Mouse (Mus musculus) liver, adult 2 months (tissue): Measurements from ENCODE around the gene Gm853. TPM values are rescaled to one million over a fixed set of nuclear protein-coding genes. Genes with fewer than 3 reads are reported as not detected.

Source experiments
- DNase-seq: peaks from one replicate; pipeline ENCODE4 v3.0.0-alpha.2; 2011; ENCODE audit warnings: low read depth, low spot score; ENCODE audit errors: extremely low read depth
- H3K27ac ChIP-seq: fragments of 200-500 bp; replicated peaks from 2 replicates; pipeline ENCODE4 v1.5.1; 2012; ENCODE audit warnings: low read depth, mild to moderate bottlenecking, control low read depth, inconsistent platforms, low read length; ENCODE audit not compliant: insufficient read depth
- H3K27me3 ChIP-seq: fragments of 200-500 bp; 2 replicates; pipeline ENCODE4 v1.6.1; 2012; ENCODE audit warnings: mild to moderate bottlenecking, moderate library complexity, low read length, inconsistent platforms; ENCODE audit not compliant: control insufficient read depth, insufficient read depth
- H3K36me3 ChIP-seq: fragments of 200-500 bp; 2 replicates; pipeline ENCODE4 v1.6.1; 2012; ENCODE audit warnings: low read length, inconsistent platforms; ENCODE audit not compliant: control insufficient read depth, insufficient read depth
- H3K4me1 ChIP-seq: fragments of 200-500 bp; 2 replicates; pipeline ENCODE4 v1.6.1; 2011; ENCODE audit warnings: low read length; ENCODE audit not compliant: control insufficient read depth, insufficient read depth
- H3K4me3 ChIP-seq: fragments of 200-500 bp; 2 replicates; pipeline ENCODE4 v1.5.1; 2011; ENCODE audit warnings: low read depth, mild to moderate bottlenecking, control low read depth, low read length, moderate library complexity; ENCODE audit not compliant: insufficient read depth
- H3K79me2 ChIP-seq: fragments of 200-500 bp; 2 replicates; pipeline ENCODE4 v1.6.1; 2012; ENCODE audit warnings: inconsistent platforms, mild to moderate bottlenecking, low read length, moderate library complexity; ENCODE audit not compliant: control insufficient read depth, insufficient read depth
- H3K9ac ChIP-seq: fragments of 200-500 bp; 2 replicates; pipeline ENCODE4 v1.6.1; 2012; ENCODE audit warnings: low read depth, mild to moderate bottlenecking, control low read depth, inconsistent platforms, low read length
- CTCF ChIP-seq: fragments of 200-500 bp; IDR thresholded peaks from 2 replicates; pipeline ENCODE4 v1.5.1; 2011; ENCODE audit warnings: low read depth, low read length, control low read depth
- POLR2A ChIP-seq: fragments of 200-500 bp; IDR thresholded peaks from 2 replicates; pipeline ENCODE4 v1.6.1; 2011; ENCODE audit warnings: low read length, control low read depth; ENCODE audit not compliant: insufficient read depth; ENCODE audit errors: extremely low read depth
- WGBS: fragments of 180-500 bp; shearing (Covaris S2); methylation state at CpG from one replicate; pipeline ENCODE4 v1.1.7; 2018; 5-methylcytosine and 5-hydroxymethylcytosine counted together
- polyA plus RNA-seq: library from polyadenylated mRNA; depleted of rRNA; stranded (reverse); fragments of >200 nt; gene quantifications from 2 replicates; pipeline ENCODE4 v1.2.3, GENCODE M21; 2012; rRNA removed
- total RNA-seq: library from RNA; depleted of rRNA; stranded (reverse); fragments of >200 nt; gene quantifications from 2 replicates; pipeline ENCODE4 v1.2.3, GENCODE M21; 2014; rRNA removed

Gene Gm853
- total and polyA plus RNA-seq, 2 experiments: not detected

- Histone ChIP-seq H3K4me3 (no peak overlapping the region), H3K27ac (no peak overlapping the region), H3K36me3 (no peaks in the 10 kb centered on the region), H3K4me1 (peaks cover 3% of the 10 kb centered on the region; the same call in 1 of the 2 replicates), H3K79me2 (no peaks in the 10 kb centered on the region), H3K9ac (no peak overlapping the region), H3K27me3 (no peaks in the 10 kb centered on the region)
- WGBS: 38% methylated on average over 4 of the region's 4 CpGs
- no peak for DNase-seq
- TF ChIP-seq CTCF: no peak
- no peak for TF ChIP-seq POLR2A
Measured at GRCm38 (mm10) chr4:130161349-130161748, 60.9 kb downstream of the Gm853 start.

Other genes with a start within 250 kb of the Gm853 start
- 0.07 TPM in 1 of 2 replicates, not detected in the other for gene Adgrb2, start 237.5 kb downstream of the Gm853 start, total RNA-seq
- 0.06 TPM in 1 of 2 replicates, not detected in the other for gene Adgrb2, start 237.5 kb downstream of the Gm853 start, polyA plus RNA-seq
- 1.9 and 2.4 TPM in 2 replicates for gene Col16a1, start 174.6 kb downstream of the Gm853 start, total RNA-seq
- gene Col16a1, start 174.6 kb downstream of the Gm853 start, polyA plus RNA-seq: 1.9 and 2.0 TPM in 2 replicates
- 23.1 and 30.1 TPM in 2 replicates for gene Pef1, start 119.8 kb downstream of the Gm853 start, total RNA-seq
- gene Pef1, start 119.8 kb downstream of the Gm853 start, polyA plus RNA-seq: 77.2 and 79.8 TPM in 2 replicates
- gene Hcrtr1, start 83.0 kb downstream of the Gm853 start, total RNA-seq: not detected in 2 replicates
- 0.04 TPM in 1 of 2 replicates, not detected in the other for gene Hcrtr1, start 83.0 kb downstream of the Gm853 start, polyA plus RNA-seq
- gene Tinagl1, start 47.3 kb downstream of the Gm853 start, total RNA-seq: 13.3 and 21.4 TPM in 2 replicates
- 30.5 and 35.3 TPM in 2 replicates for gene Tinagl1, start 47.3 kb downstream of the Gm853 start, polyA plus RNA-seq
- gene Serinc2, start 56.8 kb upstream of the Gm853 start, total RNA-seq: 0.87 and 1.1 TPM in 2 replicates
- gene Serinc2, start 56.8 kb upstream of the Gm853 start, polyA plus RNA-seq: 20.9 and 22.5 TPM in 2 replicates
- 0.34 and 4.2 TPM in 2 replicates for gene Fabp3, start 86.2 kb upstream of the Gm853 start, total RNA-seq
- gene Fabp3, start 86.2 kb upstream of the Gm853 start, polyA plus RNA-seq: 0.19 TPM in 1 of 2 replicates, not detected in the other
- not detected in 2 replicates for gene Gm10570, start 86.3 kb upstream of the Gm853 start, total RNA-seq
- not detected in 2 replicates for gene Gm10570, start 86.3 kb upstream of the Gm853 start, polyA plus RNA-seq
- gene Zcchc17, start 137.5 kb upstream of the Gm853 start, total RNA-seq: 9.5 and 10.0 TPM in 2 replicates
- 15.6 and 16.7 TPM in 2 replicates for gene Zcchc17, start 137.5 kb upstream of the Gm853 start, polyA plus RNA-seq
- 10.8 and 11.5 TPM in 2 replicates for gene Snrnp40, start 137.7 kb upstream of the Gm853 start, total RNA-seq
- 9.1 and 10.5 TPM in 2 replicates for gene Snrnp40, start 137.7 kb upstream of the Gm853 start, polyA plus RNA-seq